13 mouse cellular contexts compared by ENCODE assay signal in the genomic region with DNA sequence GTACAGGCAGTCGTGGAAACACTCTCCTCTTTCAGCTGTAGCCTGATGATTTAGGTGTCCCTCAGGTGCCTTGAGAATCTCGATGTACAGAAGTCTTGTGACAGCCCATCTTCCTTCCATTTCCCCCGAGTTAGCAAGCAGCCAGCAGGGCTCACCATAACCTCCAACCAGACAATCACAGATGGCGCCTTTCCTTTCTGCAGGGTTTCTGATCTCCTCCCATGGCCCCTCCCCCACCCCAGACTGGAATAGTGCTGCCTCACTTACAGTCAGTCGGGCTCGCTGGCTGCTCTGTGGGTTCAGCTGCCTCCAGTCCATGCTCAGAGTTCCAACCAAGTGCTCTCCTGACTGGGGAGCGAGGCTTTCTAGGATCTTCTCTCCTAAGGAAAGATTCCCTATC. TPM values are rescaled to one million over a fixed set of nuclear protein-coding genes. Genes with fewer than 3 reads are reported as not detected.
DNase-seq lines count a peak whose midpoint lies in the region; ATAC-seq lines count a peak whose summit lies in the region.
"Had no signal": no experiment of that assay in that cellular context is flagged by ENCODE, and none has a peak within 500 bp of the region (broad histone marks: within the 10 kb centered on the region; RNA-seq: fewer than 3 reads in every experiment).

No protein-coding gene starts in this region.

- H3K9ac ChIP-seq in liver, embryonic 12.5 days: peak overlapping the region; percentile 49
- H3K9ac ChIP-seq: limb, embryonic 15.5 days had no signal

- peak overlapping the region; percentile 74 for H3K4me2 ChIP-seq in liver, embryonic 12.5 days
- H3K4me2 ChIP-seq: limb, embryonic 15.5 days had no signal

- DNase-seq in right cerebral cortex, postnatal 4 days: peak; percentile 41
- no peak for DNase-seq in right cerebral cortex, postnatal 25 days
- peak; percentile 83 for DNase-seq in thymus, postnatal 4 days
- no peak for DNase-seq in gastrocnemius, postnatal 25 days
- no peak for DNase-seq in adrenal gland, postnatal 25 days
- DNase-seq: embryo, embryonic 11 days; heart, postnatal 10 days; retina, postnatal 1 day had no signal

- peaks cover 92% of the 10 kb centered on the region for H3K4me1 ChIP-seq in erythroblast, embryonic 14.5 days (ENCODE audit: control insufficient read depth)
- peaks cover 83% of the 10 kb centered on the region for H3K4me1 ChIP-seq in liver, embryonic 12.5 days

- peak overlapping the region; percentile 10 for H3K4me3 ChIP-seq in erythroblast, embryonic 14.5 days (replicated peaks)
- H3K4me3 ChIP-seq in liver, embryonic 12.5 days: 0 out of 2 replicates have a peak overlapping the region, but pooled peaks have one; percentile 11
- H3K4me3 ChIP-seq: limb, embryonic 15.5 days had no signal

- H3K27ac ChIP-seq in liver, embryonic 12.5 days: peak overlapping the region; percentile 97
- H3K27ac ChIP-seq: limb, embryonic 15.5 days had no signal

- WGBS in liver, embryonic 12.5 days (ENCODE audit: insufficient replicate concordance): 27% methylated on average over 7 of the region's 7 CpGs

- no peak for ATAC-seq in erythroblast, adult 5-6 weeks (replicated peaks; ENCODE audit: low FRiP score, poor library complexity, severe bottlenecking)
- no peak for ATAC-seq in liver, embryonic 12.5 days
- ATAC-seq: intestine, postnatal 0 days had no signal

- H3K36me3 ChIP-seq in erythroblast, embryonic 14.5 days (ENCODE audit: control insufficient read depth): peaks cover 39% of the 10 kb centered on the region
- peaks cover 17% of the 10 kb centered on the region for H3K36me3 ChIP-seq in liver, embryonic 12.5 days
- H3K36me3 ChIP-seq: limb, embryonic 15.5 days had no signal

- H3K9me3 ChIP-seq in erythroblast, embryonic 14.5 days (ENCODE audit: control insufficient read depth, low read length): peaks cover 27% of the 10 kb centered on the region
- H3K9me3 ChIP-seq in liver, embryonic 12.5 days (replicated peaks): peaks cover 15% of the 10 kb centered on the region
- H3K9me3 ChIP-seq: limb, embryonic 15.5 days had no signal

- H3K27me3 ChIP-seq in erythroblast, embryonic 14.5 days (ENCODE audit: control insufficient read depth): peaks cover 10% of the 10 kb centered on the region; the same call in 1 of the 2 replicates
- no peaks in the 10 kb centered on the region for H3K27me3 ChIP-seq in liver, embryonic 12.5 days (replicated peaks)
- H3K27me3 ChIP-seq: limb, embryonic 15.5 days had no signal

RNA-seq across cellular contexts. Expression of a gene that starts 10.3 kb away (rescaled TPM):
- polyA plus RNA-seq in erythroblast, embryonic 14.5 days (2012): 218 and 245 TPM in 2 replicates
- 170 and 188 TPM in 2 replicates for total RNA-seq in erythroblast, adult 5-6 weeks (2015; ENCODE audit: low replicate concordance)
- 146 and 233 TPM in 2 replicates for total RNA-seq in erythroblast, adult 5-6 weeks (2017; ENCODE audit: low replicate concordance)
- polyA plus RNA-seq in liver, embryonic 12.5 days (2016; fragmentation: Nextera tagmentation; extraction: Ambion mirVana): 719 and 730 TPM in 2 replicates
- total RNA-seq in gastrocnemius, postnatal 25 days (2021): 10 to 100 TPM; 63.5 to 64.9 TPM
- 183 and 235 TPM in 2 replicates for total RNA-seq in adrenal gland, postnatal 25 days (2021)

RNA-seq across cellular contexts. Expression of a gene that starts 12.5 kb away (rescaled TPM):
- polyA plus RNA-seq in erythroblast, embryonic 14.5 days (2012): 1.2 and 1.3 TPM in 2 replicates
- total RNA-seq in erythroblast, adult 5-6 weeks (2015; ENCODE audit: low replicate concordance): 4.8 and 5.6 TPM in 2 replicates
- total RNA-seq in erythroblast, adult 5-6 weeks (2017; ENCODE audit: low replicate concordance): 10.3 and 14.8 TPM in 2 replicates
- 2.1 and 2.5 TPM in 2 replicates for polyA plus RNA-seq in liver, embryonic 12.5 days (2016; fragmentation: Nextera tagmentation; extraction: Ambion mirVana)
- total RNA-seq in gastrocnemius, postnatal 25 days (2021): 1 to 10 TPM; 3.2 to 4.6 TPM
- 8.6 and 14.8 TPM in 2 replicates for total RNA-seq in adrenal gland, postnatal 25 days (2021)

Comparison
In these comparisons a context has a peak if more than half of its experiments do, and no peak if none do; other contexts are left out.
1. DNase-seq: peak in right cerebral cortex, postnatal 4 days (single experiment) and thymus, postnatal 4 days (single experiment); none in right cerebral cortex, postnatal 25 days (single experiment), gastrocnemius, postnatal 25 days (single experiment) and adrenal gland, postnatal 25 days (single experiment).